Comparison of ENCODE assay signal across 8 mouse cellular contexts in genomic region chr2:173173521-173174511, GRCm38 (mm10). TPM values are rescaled to one million over a fixed set of nuclear protein-coding genes. Genes with fewer than 3 reads are reported as not detected.
DNase-seq lines count a peak whose midpoint lies in the region; ATAC-seq and TF ChIP-seq lines count a peak whose summit lies in the region.

No protein-coding gene starts in this region.

- no peak for TF ChIP-seq CTCF in CH12.LX (conservative IDR thresholded peaks at IDR 0.05 in 1 of 2, IDR thresholded peaks at IDR 0.05 in 1 of 2; ENCODE audit: low read depth in 2 of 2, low read length in 2 of 2)
- TF ChIP-seq CTCF in liver, postnatal 0 days (IDR thresholded peaks at IDR 0.05; ENCODE audit: low read depth) = no peak

- no peaks in the 10 kb centered on the region for H3K79me2 ChIP-seq in CH12.LX (replicated peaks; ENCODE audit: control insufficient read depth, extremely low read depth, insufficient read depth, poor library complexity, severe bottlenecking)

- TF ChIP-seq RAD21 in CH12.LX (IDR thresholded peaks at IDR 0.05; ENCODE audit: low read depth, low read length) = no peak

- H3K27ac ChIP-seq in CH12.LX (ENCODE audit: insufficient read depth, low read depth) = no peak overlapping the region
- peak overlapping the region; percentile 85 for H3K27ac ChIP-seq in forebrain, embryonic 15.5 days (replicated peaks)
- peak overlapping the region; percentile 93 for H3K27ac ChIP-seq in hindbrain, embryonic 13.5 days
- peak overlapping the region; percentile 82 for H3K27ac ChIP-seq in liver, postnatal 0 days (ENCODE audit: low read depth)

- H3K27me3 ChIP-seq in CH12.LX (replicated peaks) = peaks cover 43% of the 10 kb centered on the region
- H3K27me3 ChIP-seq in forebrain, embryonic 15.5 days = 0 out of 2 replicates have a peak, but pooled peaks cover 3% of the 10 kb centered on the region
- H3K27me3 ChIP-seq in hindbrain, embryonic 13.5 days = no peaks in the 10 kb centered on the region
- H3K27me3 ChIP-seq in liver, postnatal 0 days (ENCODE audit: insufficient read depth, low read length) = 0 out of 2 replicates have a peak, but pooled peaks cover 3% of the 10 kb centered on the region

- H3K36me3 ChIP-seq in CH12.LX (replicated peaks in 1 of 2; ENCODE audit: control insufficient read depth in 1 of 2, insufficient read depth in 1 of 2, low read length in 1 of 2) = no peaks in the 10 kb centered on the region
- H3K36me3 ChIP-seq in forebrain, embryonic 15.5 days = no peaks in the 10 kb centered on the region
- H3K36me3 ChIP-seq in hindbrain, embryonic 13.5 days = no peaks in the 10 kb centered on the region
- H3K36me3 ChIP-seq in liver, postnatal 0 days (replicated peaks; ENCODE audit: insufficient read depth, low read length) = no peaks in the 10 kb centered on the region

- peak overlapping the region; percentile 53; the same call in 1 of the 2 replicates for H3K4me2 ChIP-seq in CH12.LX (ENCODE audit: insufficient read depth, low read depth, poor library complexity, severe bottlenecking)
- peak overlapping the region; percentile 44 for H3K4me2 ChIP-seq in forebrain, embryonic 15.5 days (replicated peaks)
- H3K4me2 ChIP-seq in hindbrain, embryonic 13.5 days = peak overlapping the region; percentile 57
- peak overlapping the region; percentile 62 for H3K4me2 ChIP-seq in liver, postnatal 0 days (ENCODE audit: low read depth, low read length)

- TF ChIP-seq EP300 in CH12.LX (IDR thresholded peaks at IDR 0.05; ENCODE audit: low read length) = no peak
- no peak for TF ChIP-seq EP300 in liver, postnatal 0 days (IDR thresholded peaks at IDR 0.05; ENCODE audit: low read depth)

- dilution Hi-C loops in CH12.LX (cut with MboI; ENCODE audit: extremely low pct_ligation_motif_present, extremely low pct_unique_long_range_greater_than_20kb, low sequenced_read_pairs) = no loop called here

- in situ Hi-C loops in CH12.LX (cut with MboI; ENCODE audit: low pct_ligation_motif_present, low pct_unique_long_range_greater_than_20kb, low sequenced_read_pairs) = loop anchor here (25.0 kb wide), 1 partner anchor 162 kb away; the partner anchor contains the start of genes Rae1 and Rbm38

- TF ChIP-seq POLR2A in CH12.LX (IDR thresholded peaks at IDR 0.05; ENCODE audit: low read depth, low read length) = no peak

- WGBS in forebrain, embryonic 15.5 days = under 1% methylated on average over 22 of the region's 22 CpGs
- 2% methylated on average over 22 of the region's 22 CpGs for WGBS in hindbrain, embryonic 13.5 days
- WGBS in liver, postnatal 0 days (ENCODE audit: insufficient replicate concordance) = 14% methylated on average over 21 of the region's 22 CpGs

- peaks cover 12 to 30% of the 10 kb centered on the region in 2 experiments for H3K4me1 ChIP-seq in CH12.LX (ENCODE audit: control insufficient read depth in 1 of 2, insufficient read depth in 2 of 2)
- H3K4me1 ChIP-seq in forebrain, embryonic 15.5 days = peaks cover 33% of the 10 kb centered on the region
- peaks cover 57% of the 10 kb centered on the region for H3K4me1 ChIP-seq in hindbrain, embryonic 13.5 days (replicated peaks)
- H3K4me1 ChIP-seq in liver, postnatal 0 days (ENCODE audit: insufficient read depth) = peaks cover 33% of the 10 kb centered on the region

- DNase-seq in CH12.LX (ENCODE audit: extremely low read depth) = peak; percentile 64
- peak; percentile 74 for DNase-seq in adrenal gland, adult 8-10 months
- DNase-seq in layer of hippocampus, adult 9-10 months (ENCODE audit: low spot score) = peak; percentile 56
- DNase-seq in liver, postnatal 0 days = peak; percentile 36
- peak; percentile 16 for DNase-seq in ovary, postnatal 10 days (ENCODE audit: low spot score)

- ATAC-seq in forebrain, embryonic 15.5 days (replicated peaks) = peak; percentile 89
- ATAC-seq in hindbrain, embryonic 13.5 days (ENCODE audit: low FRiP score) = peak; percentile 84
- ATAC-seq in liver, postnatal 0 days = peak; percentile 47
- ATAC-seq in erythroid progenitor cell, adult 5-6 weeks (replicated peaks; ENCODE audit: low FRiP score, poor library complexity, severe bottlenecking) = no peak

- peaks cover 9% of the 10 kb centered on the region for H3K9me3 ChIP-seq in CH12.LX (replicated peaks; ENCODE audit: low read length)
- no peaks in the 10 kb centered on the region for H3K9me3 ChIP-seq in forebrain, embryonic 15.5 days
- H3K9me3 ChIP-seq in hindbrain, embryonic 13.5 days = no peaks in the 10 kb centered on the region
- H3K9me3 ChIP-seq in liver, postnatal 0 days (ENCODE audit: low read length) = 0 out of 2 replicates have a peak, but pooled peaks cover 7% of the 10 kb centered on the region

- H3K4me3 ChIP-seq in CH12.LX (replicated peaks in 1 of 3; ENCODE audit: low read depth in 2 of 3, low read length in 2 of 3, poor library complexity in 1 of 3) = no peak overlapping the region
- H3K4me3 ChIP-seq in forebrain, embryonic 15.5 days = peak overlapping the region; percentile 31
- H3K4me3 ChIP-seq in hindbrain, embryonic 13.5 days = peak overlapping the region; percentile 25
- no peak overlapping the region for H3K4me3 ChIP-seq in liver, postnatal 0 days (ENCODE audit: low read depth, low read length)

- no peak overlapping the region for H3K9ac ChIP-seq in CH12.LX (ENCODE audit: insufficient read depth, low read depth)
- H3K9ac ChIP-seq in forebrain, embryonic 15.5 days (replicated peaks) = peak overlapping the region; percentile 32
- H3K9ac ChIP-seq in hindbrain, embryonic 13.5 days = peak overlapping the region; percentile 71
- H3K9ac ChIP-seq in liver, postnatal 0 days (replicated peaks) = peak overlapping the region; percentile 34; the same call in 1 of the 2 replicates

TF ChIP-seq in CH12.LX, 34 proteins besides CTCF, POLR2A, EP300 and RAD21:
- TF ChIP-seq MEF2A (IDR thresholded peaks at IDR 0.05; ENCODE audit: borderline replicate concordance, low read depth, low read length) (no peak), CHD2 (IDR thresholded peaks at IDR 0.05; ENCODE audit: low read length) (0 out of 2 replicates have a peak, but pooled peaks have one; percentile 34)

RNA-seq across cellular contexts. Expression of gene Pck1, which starts 21.0 kb away (rescaled TPM):
- total RNA-seq in CH12.LX (2012; rRNA removed) (0.13 TPM in 2 replicates), CH12.LX (2014; rRNA removed) (0.08 and 0.11 TPM in 2 replicates)
- 0.11 TPM in 1 of 2 replicates, not detected in the other for polyA plus RNA-seq in CH12.LX (2012; ENCODE audit: insufficient read length, low read depth)
- total RNA-seq in adrenal gland, adult 8-10 months (2022) = 100 to 1,000 TPM; 135 to 516 (median 360) TPM
- not detected in 2 replicates for polyA plus RNA-seq in forebrain, embryonic 15.5 days (2015; fragmentation: Nextera tagmentation; extraction: Ambion mirVana)
- polyA plus RNA-seq in hindbrain, embryonic 13.5 days (2015; fragmentation: Nextera tagmentation; extraction: Ambion mirVana) = not detected in 2 replicates
- polyA plus RNA-seq in liver, postnatal 0 days (2015; fragmentation: Nextera tagmentation; extraction: Ambion mirVana) = 414 and 703 TPM in 2 replicates
- 2.9 TPM in 1 of 2 replicates, not detected in the other for total RNA-seq in erythroid progenitor cell, adult 5-6 weeks (2015; ENCODE audit: low replicate concordance)
- total RNA-seq in erythroid progenitor cell, adult 5-6 weeks (2017; ENCODE audit: low replicate concordance) = 0.26 and 1.9 TPM in 2 replicates

RNA-seq across cellular contexts. Expression of gene Zbp1, which starts 44.9 kb away (rescaled TPM):
- 8.4 and 8.7 TPM in 2 replicates for total RNA-seq in CH12.LX (2012; rRNA removed)
- 7.3 and 9.8 TPM in 2 replicates for total RNA-seq in CH12.LX (2014; rRNA removed)
- 7.9 and 8.1 TPM in 2 replicates for polyA plus RNA-seq in CH12.LX (2012; ENCODE audit: insufficient read length, low read depth)
- 1 to 10 TPM; 1.1 to 5.3 (median 2.5) TPM for total RNA-seq in adrenal gland, adult 8-10 months (2022)
- 0.11 and 0.23 TPM in 2 replicates for polyA plus RNA-seq in forebrain, embryonic 15.5 days (2015; fragmentation: Nextera tagmentation; extraction: Ambion mirVana)
- 0.16 and 0.29 TPM in 2 replicates for polyA plus RNA-seq in hindbrain, embryonic 13.5 days (2015; fragmentation: Nextera tagmentation; extraction: Ambion mirVana)
- 4.9 and 6.7 TPM in 2 replicates for polyA plus RNA-seq in liver, postnatal 0 days (2015; fragmentation: Nextera tagmentation; extraction: Ambion mirVana)
- total RNA-seq in erythroid progenitor cell, adult 5-6 weeks (2015; ENCODE audit: low replicate concordance) = 2.2 TPM in 1 of 2 replicates, not detected in the other
- total RNA-seq in erythroid progenitor cell, adult 5-6 weeks (2017; ENCODE audit: low replicate concordance) = 1.2 and 9.6 TPM in 2 replicates

RNA-seq across cellular contexts. Expression of gene Ctcfl, which starts 54.5 kb away (rescaled TPM):
- total RNA-seq in CH12.LX (2012; rRNA removed) (not detected in 2 replicates), CH12.LX (2014; rRNA removed) (not detected in 2 replicates)
- polyA plus RNA-seq in CH12.LX (2012; ENCODE audit: insufficient read length, low read depth) = 0.11 TPM in 1 of 2 replicates, not detected in the other
- under 1 TPM in 2 of 4 experiments, not detected in 2; 0.13 to 0.22 TPM for total RNA-seq in adrenal gland, adult 8-10 months (2022)
- polyA plus RNA-seq in forebrain, embryonic 15.5 days (2015; fragmentation: Nextera tagmentation; extraction: Ambion mirVana) = 0.06 TPM in 1 of 2 replicates, not detected in the other
- 0.05 and 0.08 TPM in 2 replicates for polyA plus RNA-seq in hindbrain, embryonic 13.5 days (2015; fragmentation: Nextera tagmentation; extraction: Ambion mirVana)
- 0.21 and 0.25 TPM in 2 replicates for polyA plus RNA-seq in liver, postnatal 0 days (2015; fragmentation: Nextera tagmentation; extraction: Ambion mirVana)
- not detected in 2 replicates for total RNA-seq in erythroid progenitor cell, adult 5-6 weeks (2015; ENCODE audit: low replicate concordance)
- total RNA-seq in erythroid progenitor cell, adult 5-6 weeks (2017; ENCODE audit: low replicate concordance) = not detected in 2 replicates

Comparison
In these comparisons a context has a peak if more than half of its experiments do, and no peak if none do; other contexts are left out.
1. DNase-seq: peak in every context shown above with its lines; median percentile 74 in adrenal gland, adult 8-10 months; 64 in CH12.LX; 56 in layer of hippocampus, adult 9-10 months; 36 in liver, postnatal 0 days; 16 in ovary, postnatal 10 days.
2. H3K4me3 ChIP-seq: peak in forebrain, embryonic 15.5 days (single experiment) and hindbrain, embryonic 13.5 days (single experiment); none in CH12.LX (0 of 3) and liver, postnatal 0 days (single experiment).
3. RNA of gene Pck1, which starts 21.0 kb away (polyA plus RNA-seq): 414 to 703 TPM in liver, postnatal 0 days; 0.11 TPM in CH12.LX, not detected in forebrain, embryonic 15.5 days and not detected in hindbrain, embryonic 13.5 days; every median in the first group is over 100 times any median in the second.
4. Peak in every context shown above with its lines, with median percentiles within 50 percentile points of each other: H3K4me2 ChIP-seq.